Mouse (Mus musculus) cerebellum, adult 2 months (tissue): Measurements from ENCODE around the gene Rnf220. TPM values are rescaled to one million over a fixed set of nuclear protein-coding genes. Genes with fewer than 3 reads are reported as not detected.

ENCODE experiments used
- DNase-seq, 2 experiments: peaks; one replicate each; pipeline ENCODE4 v3.0.0; 2021
- H3K27ac ChIP-seq: fragments of 200-500 bp; 2 replicates; pipeline ENCODE4 v1.5.1; 2012; ENCODE audit warnings: low read length, control low read depth, inconsistent platforms; ENCODE audit not compliant: insufficient read depth
- H3K27me3 ChIP-seq: fragments of 200-500 bp; 2 replicates; pipeline ENCODE4 v1.6.1; 2012; ENCODE audit warnings: inconsistent platforms, mild to moderate bottlenecking, low read length, moderate library complexity; ENCODE audit not compliant: control insufficient read depth, insufficient read depth
- H3K4me1 ChIP-seq: fragments of 200-500 bp; 2 replicates; pipeline ENCODE4 v1.6.1; 2011; ENCODE audit warnings: low read length; ENCODE audit not compliant: control insufficient read depth, insufficient read depth
- H3K4me3 ChIP-seq: fragments of 200-500 bp; replicated peaks from 2 replicates; pipeline ENCODE3; 2011; ENCODE audit warnings: mild to moderate bottlenecking, low read depth, low read length, control low read depth; ENCODE audit not compliant: insufficient read depth
- CTCF ChIP-seq: fragments of 200-500 bp; IDR thresholded peaks from 2 replicates; pipeline ENCODE4 v1.5.1; 2011; ENCODE audit warnings: low read depth, mild to moderate bottlenecking, control low read depth, low read length, moderate library complexity, borderline replicate concordance; ENCODE audit not compliant: insufficient read depth
- POLR2A ChIP-seq: fragments of 200-500 bp; IDR thresholded peaks from 2 replicates; pipeline ENCODE4 v1.6.1; 2011; ENCODE audit warnings: low read length, control low read depth, borderline replicate concordance; ENCODE audit not compliant: insufficient read depth
- WGBS: fragments of 180-500 bp; shearing (Covaris S2); methylation state at CpG from one replicate; pipeline ENCODE4 v1.1.7; 2018; 5-methylcytosine and 5-hydroxymethylcytosine counted together
- polyA plus RNA-seq: library from polyadenylated mRNA; depleted of rRNA; stranded (reverse); fragments of >200 nt; gene quantifications from 2 replicates; pipeline ENCODE4 v1.2.3, GENCODE M21; 2012

Gene Rnf220
- polyA plus RNA-seq, 1 experiment: 183 TPM

- no peaks in the 10 kb centered on the region for H3K4me1 ChIP-seq
- DNase-seq: no peak
- no peak overlapping the region for H3K4me3 ChIP-seq
- peaks cover 1% of the 10 kb centered on the region; the same call in 1 of the 2 replicates for H3K27me3 ChIP-seq
- H3K27ac ChIP-seq: no peak overlapping the region
- 77% methylated on average over 3 of the region's 3 CpGs for WGBS
- no peak for TF ChIP-seq CTCF
- no peak for TF ChIP-seq POLR2A
Observed at GRCm38 (mm10) chr4:117369571-117369970, 127.3 kb downstream of the Rnf220 start.

- Histone ChIP-seq H3K27me3 (no peaks in the 10 kb centered on the region), H3K4me3 (no peak overlapping the region), H3K27ac (no peak overlapping the region), H3K4me1 (no peaks in the 10 kb centered on the region)
- WGBS: 65% methylated on average over 19 of the region's 19 CpGs
- TF ChIP-seq CTCF: no peak
- TF ChIP-seq POLR2A: no peak
- DNase-seq: no peak
Observed at GRCm38 (mm10) chr4:117367365-117367764, 129.5 kb downstream of the Rnf220 start.

GRCm38 (mm10) chr4:117362085-117362484, 134.8 kb downstream of the Rnf220 start:
- H3K4me3 ChIP-seq: no peak overlapping the region
- H3K27ac ChIP-seq: no peak overlapping the region
- no peaks in the 10 kb centered on the region for H3K27me3 ChIP-seq
- H3K4me1 ChIP-seq: no peaks in the 10 kb centered on the region
- 29% methylated on average over 5 of the region's 5 CpGs for WGBS
- no peak for TF ChIP-seq POLR2A
- TF ChIP-seq CTCF: no peak
- DNase-seq: no peak

GRCm38 (mm10) chr4:117361558-117361873, 135.3 kb downstream of the Rnf220 start:
- no peak overlapping the region for H3K4me3 ChIP-seq
- no peaks in the 10 kb centered on the region for H3K4me1 ChIP-seq
- TF ChIP-seq POLR2A (no peak), CTCF (no peak)
- 20% methylated on average over 7 of the region's 7 CpGs for WGBS
- no peaks in the 10 kb centered on the region for H3K27me3 ChIP-seq
- H3K27ac ChIP-seq: no peak overlapping the region
- no peak for DNase-seq

- Histone ChIP-seq H3K27me3 (no peaks in the 10 kb centered on the region), H3K27ac (no peak overlapping the region), H3K4me1 (no peaks in the 10 kb centered on the region), H3K4me3 (no peak overlapping the region)
- DNase-seq: no peak
- no peak for TF ChIP-seq CTCF
- TF ChIP-seq POLR2A: no peak
- WGBS: 17% methylated on average over 16 of the region's 16 CpGs
Observed at GRCm38 (mm10) chr4:117360713-117361557, 135.9 kb downstream of the Rnf220 start.

- Histone ChIP-seq H3K4me3 (no peak overlapping the region), H3K27ac (no peak overlapping the region), H3K4me1 (no peaks in the 10 kb centered on the region), H3K27me3 (no peaks in the 10 kb centered on the region)
- DNase-seq: no peak
- WGBS: 85% methylated on average over 17 of the region's 17 CpGs
- TF ChIP-seq POLR2A (no peak), CTCF (no peak)
Observed at GRCm38 (mm10) chr4:117359803-117360382, 137.0 kb downstream of the Rnf220 start.

GRCm38 (mm10) chr4:117357917-117358316, 138.9 kb downstream of the Rnf220 start:
- Histone ChIP-seq H3K4me1 (no peaks in the 10 kb centered on the region), H3K27me3 (no peaks in the 10 kb centered on the region), H3K4me3 (no peak overlapping the region), H3K27ac (no peak overlapping the region)
- TF ChIP-seq CTCF (no peak), POLR2A (no peak)
- 61% methylated on average over 7 of the region's 7 CpGs for WGBS
- DNase-seq: no peak

- no peaks in the 10 kb centered on the region for H3K27me3 ChIP-seq
Observed at GRCm38 (mm10) chr4:117357104-117357503, 139.7 kb downstream of the Rnf220 start.

More at GRCm38 (mm10) chr4:117357104-117357503, 139.7 kb downstream of the Rnf220 start:
- DNase-seq: no peak
- Histone ChIP-seq H3K27ac (no peak overlapping the region), H3K4me1 (no peaks in the 10 kb centered on the region), H3K4me3 (no peak overlapping the region)
- no peak for TF ChIP-seq POLR2A
- 76% methylated on average over 5 of the region's 5 CpGs for WGBS
